ENCODE assay signal across 32 mouse cellular contexts in genomic region chr14:100530217-100530616, GRCm38 (mm10).
A peak's percentile ranks its signal among the peaks of the same experiment; 100 is the strongest.
DNase-seq lines count a peak whose midpoint lies in the region; ATAC-seq and TF ChIP-seq lines count a peak whose summit lies in the region.
"Had no signal": no experiment of that assay in that cellular context is flagged by ENCODE, and none has a peak within 500 bp of the region (broad histone marks: within the 10 kb centered on the region; RNA-seq: fewer than 3 reads in every experiment).

No protein-coding gene starts in this region.

- H3K79me2 ChIP-seq in C2C12 (ENCODE audit: control insufficient read depth, insufficient read depth), result no peaks in the 10 kb centered on the region

- no peaks in the 10 kb centered on the region for H3K36me3 ChIP-seq in lung, embryonic 15.5 days
- H3K36me3 ChIP-seq in C2C12 (ENCODE audit: control insufficient read depth, insufficient read depth), result no peaks in the 10 kb centered on the region
- H3K36me3 ChIP-seq in forebrain, embryonic 16.5 days (ENCODE audit: control insufficient read depth, insufficient read depth), result no peaks in the 10 kb centered on the region
- no peaks in the 10 kb centered on the region for H3K36me3 ChIP-seq in liver, postnatal 0 days (replicated peaks; ENCODE audit: insufficient read depth, low read length)
- H3K36me3 ChIP-seq: embryonic facial prominence, embryonic 12.5 days; forebrain, embryonic 10.5 days; forebrain, embryonic 15.5 days; G1E; limb, embryonic 13.5 days; neural tube, embryonic 12.5 days had no signal

- no peak overlapping the region for H3K4me2 ChIP-seq in lung, embryonic 15.5 days
- H3K4me2 ChIP-seq in forebrain, embryonic 16.5 days (ENCODE audit: low read length), result no peak overlapping the region
- no peak overlapping the region for H3K4me2 ChIP-seq in liver, postnatal 0 days (ENCODE audit: low read depth, low read length)
- H3K4me2 ChIP-seq: embryonic facial prominence, embryonic 12.5 days; forebrain, embryonic 15.5 days; heart, embryonic 11.5 days; hindbrain, embryonic 14.5 days; limb, embryonic 13.5 days; liver, embryonic 11.5 days; midbrain, embryonic 11.5 days; neural tube, embryonic 12.5 days had no signal

- no peaks in the 10 kb centered on the region for H3K4me1 ChIP-seq in lung, embryonic 15.5 days
- H3K4me1 ChIP-seq in forebrain, embryonic 16.5 days (replicated peaks; ENCODE audit: control insufficient read depth, insufficient read depth, low read length), result no peaks in the 10 kb centered on the region
- 0 out of 2 replicates have a peak, but pooled peaks cover 3% of the 10 kb centered on the region for H3K4me1 ChIP-seq in liver, postnatal 0 days (ENCODE audit: insufficient read depth)
- H3K4me1 ChIP-seq: embryonic facial prominence, embryonic 12.5 days; forebrain, embryonic 10.5 days; forebrain, embryonic 15.5 days; limb, embryonic 13.5 days; neural tube, embryonic 12.5 days had no signal

- no peaks in the 10 kb centered on the region for H3K79me3 ChIP-seq in C2C12 (ENCODE audit: low read depth)

- TF ChIP-seq CTCF in C2C12 (IDR thresholded peaks at IDR 0.05; ENCODE audit: control insufficient read depth, insufficient read depth, insufficient read length), result no peak
- TF ChIP-seq CTCF in liver, postnatal 0 days (IDR thresholded peaks at IDR 0.05; ENCODE audit: low read depth), result no peak

- no peaks in the 10 kb centered on the region for H3K27me3 ChIP-seq in lung, embryonic 15.5 days
- H3K27me3 ChIP-seq in C2C12 (ENCODE audit: control insufficient read depth, insufficient read depth, insufficient read length), result no peaks in the 10 kb centered on the region
- H3K27me3 ChIP-seq in forebrain, embryonic 16.5 days (replicated peaks; ENCODE audit: control insufficient read depth, insufficient read depth, low read length), result no peaks in the 10 kb centered on the region
- H3K27me3 ChIP-seq in liver, postnatal 0 days (ENCODE audit: insufficient read depth, low read length), result no peaks in the 10 kb centered on the region
- H3K27me3 ChIP-seq: CH12.LX; embryonic facial prominence, embryonic 12.5 days; forebrain, embryonic 15.5 days; limb, embryonic 13.5 days; neural tube, embryonic 12.5 days had no signal

- WGBS in lung, embryonic 15.5 days, result 65% methylated on average over 2 of the region's 2 CpGs
- 96% methylated on average over 2 of the region's 2 CpGs for WGBS in forebrain, embryonic 16.5 days
- WGBS in liver, postnatal 0 days (ENCODE audit: insufficient replicate concordance), result 65% methylated on average over 2 of the region's 2 CpGs

- H3ac ChIP-seq in C2C12 (ENCODE audit: control insufficient read depth, insufficient read length, low read depth), result no peak overlapping the region

- TF ChIP-seq EP300 in liver, postnatal 0 days (IDR thresholded peaks at IDR 0.05; ENCODE audit: low read depth), result no peak

- H3K9ac ChIP-seq in lung, embryonic 15.5 days, result no peak overlapping the region
- no peak overlapping the region for H3K9ac ChIP-seq in forebrain, embryonic 16.5 days (replicated peaks; ENCODE audit: low read depth, low read length)
- no peak overlapping the region for H3K9ac ChIP-seq in liver, postnatal 0 days (replicated peaks)
- H3K9ac ChIP-seq: embryonic facial prominence, embryonic 12.5 days; forebrain, embryonic 15.5 days; hindbrain, embryonic 14.5 days; limb, embryonic 13.5 days; neural tube, embryonic 12.5 days had no signal

- no peak overlapping the region for H3K4me3 ChIP-seq in lung, embryonic 15.5 days
- no peak overlapping the region for H3K4me3 ChIP-seq in C2C12 (ENCODE audit: insufficient read depth, poor library complexity, severe bottlenecking)
- no peak overlapping the region for H3K4me3 ChIP-seq in forebrain, embryonic 16.5 days (replicated peaks; ENCODE audit: low read length)
- no peak overlapping the region for H3K4me3 ChIP-seq in liver, postnatal 0 days (ENCODE audit: low read depth, low read length)
- H3K4me3 ChIP-seq: embryonic facial prominence, embryonic 12.5 days; forebrain, embryonic 10.5 days; forebrain, embryonic 15.5 days; limb, embryonic 13.5 days; neural tube, embryonic 12.5 days had no signal

- DNase-seq in lung, postnatal 25 days (ENCODE audit: low spot score), result no peak
- peak; percentile 44 for DNase-seq in fibroblast of lung, adult 2 months (ENCODE audit: low read depth)
- peak; percentile 6 for DNase-seq in skeletal muscle tissue, adult 2 months (ENCODE audit: low read depth, low spot score)
- no peak for DNase-seq in liver, postnatal 0 days
- DNase-seq: adrenal gland, postnatal 14 days; B cell, adult 2 months; cerebellum, adult 11 months; cerebellum, adult 9-10 months; cerebellum, postnatal 36 days; heart, adult 18-20 months; kidney, adult 2 months; kidney, postnatal 4 days; right cerebral cortex, adult 18-20 months; thymus, adult 2 months; thymus, postnatal 36 days had no signal

- no peaks in the 10 kb centered on the region for H3K9me3 ChIP-seq in lung, embryonic 15.5 days
- H3K9me3 ChIP-seq in forebrain, embryonic 16.5 days (ENCODE audit: control insufficient read depth, low read length), result no peaks in the 10 kb centered on the region
- H3K9me3 ChIP-seq in liver, postnatal 0 days (ENCODE audit: low read length), result no peaks in the 10 kb centered on the region
- H3K9me3 ChIP-seq: embryonic facial prominence, embryonic 12.5 days; forebrain, embryonic 10.5 days; forebrain, embryonic 15.5 days; limb, embryonic 13.5 days; neural tube, embryonic 12.5 days had no signal

- no peak overlapping the region for H3K27ac ChIP-seq in lung, embryonic 15.5 days
- no peak overlapping the region for H3K27ac ChIP-seq in forebrain, embryonic 16.5 days (ENCODE audit: low read length)
- no peak overlapping the region for H3K27ac ChIP-seq in liver, postnatal 0 days (ENCODE audit: low read depth)
- H3K27ac ChIP-seq: embryonic facial prominence, embryonic 12.5 days; forebrain, embryonic 10.5 days; forebrain, embryonic 15.5 days; hindbrain, embryonic 14.5 days; kidney, postnatal 0 days; limb, embryonic 13.5 days; neural tube, embryonic 12.5 days had no signal

- ATAC-seq in lung, embryonic 15.5 days (ENCODE audit: borderline replicate concordance, extremely low read depth, low FRiP score, low TSS enrichment), result peak; percentile 67; the same call in 1 of the 2 replicates
- no peak for ATAC-seq in forebrain, embryonic 16.5 days
- no peak for ATAC-seq in liver, postnatal 0 days
- ATAC-seq: forebrain, embryonic 15.5 days; midbrain, embryonic 16.5 days; Patski had no signal

TF ChIP-seq in C2C12, 6 proteins besides CTCF, POLR2A, EP300 and RAD21:
- TF ChIP-seq MAX (IDR thresholded peaks at IDR 0.05) (no peak), MYOD1 (IDR thresholded peaks at IDR 0.05; ENCODE audit: control insufficient read depth, insufficient read length, low read depth) (no peak), MYOG (IDR thresholded peaks at IDR 0.05; ENCODE audit: control insufficient read depth, extremely low read depth, insufficient read length) (no peak), CEBPB (IDR thresholded peaks at IDR 0.05; ENCODE audit: low read depth) (peak; percentile 58), FOSL1 (IDR thresholded peaks at IDR 0.05; ENCODE audit: insufficient read depth, low read length, poor library complexity, severe bottlenecking) (no peak), USF1 (IDR thresholded peaks at IDR 0.05; ENCODE audit: low read depth) (no peak)

Comparison
In these comparisons a context has a peak if more than half of its experiments do, and no peak if none do; other contexts are left out.
1. DNase-seq: peak in fibroblast of lung, adult 2 months (single experiment) and skeletal muscle tissue, adult 2 months (single experiment); none in lung, postnatal 25 days (single experiment) and liver, postnatal 0 days (single experiment).